Mouse (Mus musculus) liver, embryonic 16.5 days (tissue): ENCODE results near the gene Tmem245. TPM values are rescaled to one million over a fixed set of nuclear protein-coding genes. Genes with fewer than 3 reads are reported as not detected.
"Not testable (repeated sequence)": the region's sequence is repeated elsewhere in the genome, so short reads cannot be mapped to it uniquely, and the experiment has no call there.

ENCODE experiments used
- ATAC-seq: fragments of 200-750 bp; cut with Nextera tagmentation; 2 replicates; pipeline ENCODE4 v1.8.0; 2017; ENCODE audit warnings: low read depth, mild to moderate bottlenecking, moderate number of reproducible peaks, moderate library complexity
- H3K27ac ChIP-seq: fragments of 300-500 bp; sonication (generic); 2 replicates; pipeline ENCODE4 v1.5.1; 2014; ENCODE audit warnings: mild to moderate bottlenecking, low read length
- H3K27me3 ChIP-seq: fragments of 300-500 bp; sonication (generic); 2 replicates; pipeline ENCODE4 v1.6.1; 2014; ENCODE audit warnings: low read depth, low read length, mixed read lengths; ENCODE audit not compliant: control insufficient read depth, insufficient read depth
- H3K36me3 ChIP-seq: fragments of 300-500 bp; sonication (generic); 2 replicates; pipeline ENCODE4 v1.6.1; 2014; ENCODE audit warnings: mild to moderate bottlenecking; ENCODE audit not compliant: control insufficient read depth, insufficient read depth
- H3K4me1 ChIP-seq: fragments of 300-500 bp; sonication (generic); 2 replicates; pipeline ENCODE4 v1.6.1; 2014; ENCODE audit warnings: low read depth, low read length, mixed read lengths; ENCODE audit not compliant: control insufficient read depth
- H3K4me2 ChIP-seq: fragments of 300-500 bp; sonication (generic); 2 replicates; pipeline ENCODE4 v1.6.1; 2014; ENCODE audit warnings: low read depth, low read length, mixed read lengths
- H3K4me3 ChIP-seq: fragments of 300-500 bp; sonication (generic); 2 replicates; pipeline ENCODE4 v1.5.1; 2014; ENCODE audit warnings: low read depth, mild to moderate bottlenecking, low read length
- H3K9ac ChIP-seq: fragments of 300-500 bp; sonication (generic); 2 replicates; pipeline ENCODE4 v1.6.1; 2014; ENCODE audit warnings: low read depth, low read length
- H3K9me3 ChIP-seq: fragments of 300-500 bp; sonication (generic); replicated peaks from 2 replicates; pipeline ENCODE4 v1.6.1; 2016; ENCODE audit warnings: low read length; ENCODE audit not compliant: control insufficient read depth
- WGBS: fragments of 180-500 bp; shearing (Covaris S2); extraction: QIAGEN DNeasy Blood & Tissue Kit; methylation state at CpG from one replicate; pipeline ENCODE4 v1.1.7; 2014; ENCODE audit not compliant: insufficient replicate concordance; 5-methylcytosine and 5-hydroxymethylcytosine counted together
- polyA plus RNA-seq: library from polyadenylated mRNA; unstranded; fragments of >200 nt; fragmentation: Nextera tagmentation; extraction: Ambion mirVana; gene quantifications from 2 replicates; pipeline ENCODE4 v1.2.1, GENCODE M21; 2015

Gene Tmem245
- polyA plus RNA-seq, 1 experiment from 2014 or later = 2.4 TPM

DNA sequence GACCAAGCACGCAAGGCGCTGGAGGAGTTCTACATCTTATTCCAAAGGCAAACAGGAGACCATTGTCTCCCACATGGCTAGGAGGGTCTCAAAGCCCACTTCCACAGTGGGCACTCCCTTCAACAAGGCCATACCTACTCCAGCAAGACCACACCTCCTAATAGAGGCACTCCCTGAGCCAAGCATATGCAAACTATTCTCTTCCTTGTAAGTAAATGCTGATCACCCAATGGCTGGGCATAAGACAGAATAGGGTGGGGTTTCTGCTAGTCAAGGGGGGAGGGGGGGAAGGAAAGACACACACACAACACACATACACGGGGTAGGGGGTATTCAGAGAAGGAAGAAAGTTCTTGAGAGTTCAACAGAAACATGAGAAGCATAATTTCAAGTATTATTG lies 53.0 kb downstream of the Tmem245 start:
- 74% methylated on average over 3 of the region's 3 CpGs for WGBS

GRCm38 (mm10) chr4:56892501-56893115 lies 54.6 kb downstream of the Tmem245 start:
- 31% methylated on average over 6 of the region's 6 CpGs for WGBS
- H3K9me3 ChIP-seq = no peaks in the 10 kb centered on the region
- H3K27me3 ChIP-seq = no peaks in the 10 kb centered on the region
- H3K9ac ChIP-seq = no peak overlapping the region
- peak overlapping the region; percentile 13; the same call in 1 of the 2 replicates for H3K4me2 ChIP-seq
- H3K27ac ChIP-seq = no peak overlapping the region
- H3K4me1 ChIP-seq = peaks cover 5% of the 10 kb centered on the region; the same call in 1 of the 2 replicates
- no peak overlapping the region for H3K4me3 ChIP-seq
- H3K36me3 ChIP-seq = peaks cover 5% of the 10 kb centered on the region; the same call in 1 of the 2 replicates
- 0 out of 2 replicates have a peak, but pooled peaks have one; percentile 16 for ATAC-seq

More for the DNA sequence above, 53.0 kb downstream of the Tmem245 start:
- ATAC-seq = no peak
- H3K27ac ChIP-seq = no peak overlapping the region
- H3K27me3 ChIP-seq = no peaks in the 10 kb centered on the region
- H3K9me3 ChIP-seq = no peaks in the 10 kb centered on the region
- H3K4me3 ChIP-seq = no peak overlapping the region
- no peak overlapping the region for H3K9ac ChIP-seq
- H3K4me2 ChIP-seq = no peak overlapping the region
- peaks cover 5% of the 10 kb centered on the region; the same call in 1 of the 2 replicates for H3K4me1 ChIP-seq
- H3K36me3 ChIP-seq = peaks cover 10% of the 10 kb centered on the region

DNA sequence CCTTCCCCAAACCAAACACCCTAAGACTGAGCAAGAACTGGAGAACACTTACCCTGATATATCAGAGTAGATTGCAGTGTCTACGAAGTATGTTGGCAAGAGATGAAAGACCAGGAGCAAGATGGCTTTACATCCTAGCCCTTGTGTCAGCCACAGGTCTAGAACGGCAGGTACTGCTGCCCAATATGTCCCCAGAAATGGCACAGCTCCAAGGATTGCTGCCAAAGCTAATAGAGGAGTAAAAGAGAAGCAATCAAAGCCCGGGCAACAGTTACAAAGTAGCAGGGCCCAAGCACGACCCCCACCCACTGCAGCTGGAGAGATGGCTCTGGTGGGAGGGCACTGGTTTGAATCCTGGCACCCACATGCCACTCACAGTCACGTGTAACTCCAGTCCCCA lies 58.8 kb downstream of the Tmem245 start:
- no peak for ATAC-seq
- H3K4me1 ChIP-seq = peaks cover 5% of the 10 kb centered on the region; the same call in 1 of the 2 replicates
- H3K27ac ChIP-seq = no peak overlapping the region
- H3K9ac ChIP-seq = no peak overlapping the region
- no peak overlapping the region for H3K4me3 ChIP-seq
- H3K4me2 ChIP-seq = no peak overlapping the region
- peaks cover 4% of the 10 kb centered on the region; the same call in 1 of the 2 replicates for H3K36me3 ChIP-seq
- H3K9me3 ChIP-seq = no peaks in the 10 kb centered on the region
- WGBS = 64% methylated on average over 5 of the region's 5 CpGs
- H3K27me3 ChIP-seq = no peaks in the 10 kb centered on the region

GRCm38 (mm10) chr4:56886286-56886979 lies 60.8 kb downstream of the Tmem245 start:
- Histone ChIP-seq H3K4me3 (no peak overlapping the region), H3K27ac (no peak overlapping the region), H3K27me3 (no peaks in the 10 kb centered on the region), H3K4me1 (no peaks in the 10 kb centered on the region), H3K4me2 (no peak overlapping the region), H3K9ac (no peak overlapping the region), H3K9me3 (no peaks in the 10 kb centered on the region), H3K36me3 (peaks cover 4% of the 10 kb centered on the region; the same call in 1 of the 2 replicates)
- ATAC-seq = no peak
- 56% methylated on average over 6 of the region's 6 CpGs for WGBS

DNA sequence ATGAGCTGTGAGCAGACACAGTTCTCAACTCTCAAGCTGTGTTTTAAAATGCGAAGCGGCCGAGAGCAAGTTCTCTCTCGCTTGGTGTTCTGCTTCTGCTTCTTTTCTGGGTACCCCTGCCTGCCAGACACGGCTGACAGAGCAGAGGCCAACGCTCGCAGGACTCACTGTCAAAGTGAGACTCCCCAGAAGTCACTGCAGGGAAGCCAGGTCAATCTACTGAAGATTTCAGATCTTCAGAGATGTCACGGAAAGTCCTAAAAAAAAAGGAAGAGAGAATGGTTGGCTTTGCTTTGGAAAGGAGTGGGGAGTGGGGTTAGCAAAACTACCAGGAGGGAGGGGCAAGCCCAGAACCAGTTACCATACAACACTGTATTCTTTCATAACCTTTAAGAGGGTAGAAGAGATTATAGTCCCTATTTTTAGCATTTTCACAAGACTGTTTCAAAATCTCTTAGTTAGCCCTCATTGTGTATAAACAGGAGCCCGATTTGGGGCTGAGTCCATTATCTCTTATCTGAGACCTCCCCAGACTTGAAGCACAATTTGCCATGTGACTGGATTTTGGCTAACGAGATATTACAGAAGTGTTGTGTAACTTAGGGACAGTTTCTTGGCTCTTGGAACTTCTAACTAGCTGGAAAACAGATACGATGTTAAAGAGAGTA lies 67.1 kb downstream of the Tmem245 start:
- no peak for ATAC-seq
- H3K4me1 ChIP-seq = no peaks in the 10 kb centered on the region
- H3K9me3 ChIP-seq = no peaks in the 10 kb centered on the region
- peaks cover 5% of the 10 kb centered on the region; the same call in 1 of the 2 replicates for H3K36me3 ChIP-seq
- whole genome bisulfite sequencing = 77% methylated on average over 11 of the region's 11 CpGs
- no peak overlapping the region for H3K4me2 ChIP-seq
- no peak overlapping the region for H3K4me3 ChIP-seq
- H3K9ac ChIP-seq = no peak overlapping the region
- H3K27me3 ChIP-seq = no peaks in the 10 kb centered on the region
- no peak overlapping the region for H3K27ac ChIP-seq

GRCm38 (mm10) chr4:56878971-56879370 lies 68.3 kb downstream of the Tmem245 start:
- no peak overlapping the region for H3K27ac ChIP-seq
- no peaks in the 10 kb centered on the region for H3K4me1 ChIP-seq
- no peaks in the 10 kb centered on the region for H3K9me3 ChIP-seq
- H3K36me3 ChIP-seq = peaks cover 3% of the 10 kb centered on the region; the same call in 1 of the 2 replicates
- WGBS = 81% methylated on average over 7 of the region's 7 CpGs
- no peak for ATAC-seq
- H3K4me3 ChIP-seq = no peak overlapping the region
- no peak overlapping the region for H3K9ac ChIP-seq
- no peaks in the 10 kb centered on the region for H3K27me3 ChIP-seq
- no peak overlapping the region for H3K4me2 ChIP-seq

DNA sequence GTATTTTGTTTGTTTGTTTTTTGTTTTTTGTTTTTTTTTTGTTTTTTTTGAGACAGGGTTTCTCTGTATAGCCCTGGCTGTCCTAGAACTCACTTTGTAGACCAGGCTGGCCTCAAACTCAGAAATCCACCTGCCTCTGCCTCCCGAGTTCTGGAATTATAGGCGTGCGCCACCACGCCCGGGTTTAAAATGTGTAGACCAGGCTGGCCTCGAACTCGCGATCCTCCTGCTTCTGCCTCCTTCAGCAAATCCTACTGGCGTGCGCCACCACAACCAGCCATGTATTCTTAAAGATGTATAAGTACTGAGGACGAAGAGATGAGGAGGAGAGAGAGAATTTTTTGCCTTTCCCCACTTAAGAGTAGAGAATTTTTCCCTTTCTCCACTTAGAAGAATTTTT lies 76.7 kb downstream of the Tmem245 start:
- H3K27ac ChIP-seq, H3K36me3 ChIP-seq, H3K4me2 ChIP-seq, ATAC-seq, H3K9ac ChIP-seq, H3K27me3 ChIP-seq, H3K4me3 ChIP-seq, H3K9me3 ChIP-seq, H3K4me1 ChIP-seq: not testable (repeated sequence)
- 80% methylated on average over 11 of the region's 11 CpGs for WGBS

DNA sequence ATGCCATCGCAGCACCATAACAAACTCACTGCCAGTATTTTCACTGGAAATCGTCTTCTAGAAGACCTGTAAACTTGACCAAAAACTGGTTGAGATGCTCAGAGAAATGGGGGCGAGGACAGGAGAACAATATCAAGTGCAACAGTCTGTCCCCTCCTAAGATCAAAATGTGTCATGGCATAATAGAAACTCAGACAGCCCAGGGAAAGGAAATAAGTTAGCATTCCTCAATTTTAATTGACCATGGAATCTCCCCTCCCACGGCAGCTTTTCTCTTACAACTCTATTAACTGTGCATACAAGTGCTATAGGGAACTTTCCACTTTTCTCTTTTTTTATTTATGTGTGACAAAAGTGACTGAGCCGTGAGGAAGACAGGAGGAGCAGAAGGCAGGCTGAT lies 79.5 kb downstream of the Tmem245 start:
- Histone ChIP-seq H3K27ac (no peak overlapping the region), H3K4me1 (peaks cover 23% of the 10 kb centered on the region), H3K9me3 (no peaks in the 10 kb centered on the region), H3K36me3 (no peaks in the 10 kb centered on the region; the same call in 1 of the 2 replicates), H3K9ac (no peak overlapping the region), H3K4me2 (no peak overlapping the region), H3K27me3 (no peaks in the 10 kb centered on the region), H3K4me3 (no peak overlapping the region)
- WGBS = 63% methylated on average over 5 of the region's 5 CpGs
- ATAC-seq = no peak

DNA sequence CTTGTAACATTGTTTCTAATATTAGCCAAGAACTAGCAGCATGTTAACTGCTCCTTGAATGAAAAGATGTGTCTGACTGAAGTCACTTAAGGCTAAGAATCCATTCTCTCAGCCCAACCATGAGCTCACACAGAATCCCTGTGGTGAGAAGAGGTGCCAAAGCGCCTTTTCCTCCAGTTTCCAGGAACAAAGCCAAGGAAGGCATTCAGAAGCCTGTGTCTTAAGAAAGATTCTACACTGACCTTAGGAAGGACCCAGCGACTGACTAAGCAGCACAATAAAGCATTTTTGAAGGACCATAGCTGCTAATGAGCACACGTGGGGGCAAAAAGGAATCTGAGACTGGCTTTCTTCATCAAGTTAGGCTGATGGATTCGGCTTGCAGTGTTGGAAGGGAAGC lies 81.3 kb downstream of the Tmem245 start:
- no peak overlapping the region for H3K4me3 ChIP-seq
- H3K27me3 ChIP-seq = no peaks in the 10 kb centered on the region
- WGBS = 69% methylated on average over 4 of the region's 4 CpGs
- peaks cover 34% of the 10 kb centered on the region for H3K4me1 ChIP-seq
- no peak for ATAC-seq
- H3K4me2 ChIP-seq = no peak overlapping the region
- H3K9ac ChIP-seq = no peak overlapping the region
- no peaks in the 10 kb centered on the region for H3K9me3 ChIP-seq
- no peaks in the 10 kb centered on the region for H3K36me3 ChIP-seq
- peak overlapping the region; percentile 24 for H3K27ac ChIP-seq
